Comparison of ENCODE assay signal across 9 mouse cellular contexts in the genomic region with DNA sequence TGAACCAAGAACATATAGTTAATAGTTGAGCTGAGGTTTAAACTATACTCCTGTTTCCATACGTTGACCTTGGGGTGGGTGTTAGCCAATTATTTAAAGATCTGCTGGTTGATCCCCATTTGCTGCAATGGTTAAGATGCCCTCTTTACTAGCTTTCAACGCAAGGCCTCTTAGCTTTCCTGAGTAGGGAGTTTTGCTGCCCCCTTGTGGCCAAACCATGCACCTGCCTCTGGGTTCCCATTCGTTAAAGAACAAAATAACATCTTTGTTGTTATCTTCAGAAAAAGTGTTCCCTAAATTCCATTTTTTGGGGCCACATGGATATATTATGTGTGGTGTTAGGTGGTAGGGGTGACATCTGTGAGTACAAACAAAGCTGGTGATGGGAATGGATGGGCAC. TPM values are rescaled to one million over a fixed set of nuclear protein-coding genes. Genes with fewer than 3 reads are reported as not detected.
A peak's percentile ranks its signal among the peaks of the same experiment; 100 is the strongest.
DNase-seq lines count a peak whose midpoint lies in the region; ATAC-seq lines count a peak whose summit lies in the region.
"Had no signal": no experiment of that assay in that cellular context is flagged by ENCODE, and none has a peak within 500 bp of the region (broad histone marks: within the 10 kb centered on the region; RNA-seq: fewer than 3 reads in every experiment).

No protein-coding gene starts in this region.

- ATAC-seq in forebrain, embryonic 14.5 days = no peak
- no peak for ATAC-seq in forebrain, embryonic 15.5 days (replicated peaks)

- no peaks in the 10 kb centered on the region for H3K4me1 ChIP-seq in forebrain, embryonic 14.5 days (ENCODE audit: control insufficient read depth, insufficient read depth, low read length)
- no peaks in the 10 kb centered on the region for H3K4me1 ChIP-seq in forebrain, embryonic 15.5 days
- H3K4me1 ChIP-seq: limb, embryonic 15.5 days had no signal

- H3K27ac ChIP-seq in forebrain, embryonic 14.5 days (ENCODE audit: low read depth, low read length) = no peak overlapping the region
- no peak overlapping the region for H3K27ac ChIP-seq in forebrain, embryonic 15.5 days (replicated peaks)
- H3K27ac ChIP-seq: limb, embryonic 15.5 days had no signal

- no peaks in the 10 kb centered on the region for H3K36me3 ChIP-seq in forebrain, embryonic 14.5 days (ENCODE audit: control insufficient read depth, insufficient read depth, low read length)
- H3K36me3 ChIP-seq in forebrain, embryonic 15.5 days = no peaks in the 10 kb centered on the region
- H3K36me3 ChIP-seq: limb, embryonic 15.5 days had no signal

- WGBS in forebrain, embryonic 14.5 days = 11% methylated on average over 3 of the region's 3 CpGs
- 15% methylated on average over 3 of the region's 3 CpGs for WGBS in forebrain, embryonic 15.5 days

- H3K27me3 ChIP-seq in forebrain, embryonic 14.5 days (replicated peaks; ENCODE audit: control insufficient read depth, insufficient read depth, low read length) = no peaks in the 10 kb centered on the region
- no peaks in the 10 kb centered on the region for H3K27me3 ChIP-seq in forebrain, embryonic 15.5 days
- H3K27me3 ChIP-seq: limb, embryonic 15.5 days had no signal

- H3K4me2 ChIP-seq in forebrain, embryonic 14.5 days (ENCODE audit: low read length) = no peak overlapping the region
- H3K4me2 ChIP-seq in forebrain, embryonic 15.5 days (replicated peaks) = no peak overlapping the region
- H3K4me2 ChIP-seq: limb, embryonic 15.5 days had no signal

- no peak overlapping the region for H3K4me3 ChIP-seq in forebrain, embryonic 14.5 days (ENCODE audit: low read depth, low read length)
- H3K4me3 ChIP-seq in forebrain, embryonic 15.5 days = no peak overlapping the region
- H3K4me3 ChIP-seq: limb, embryonic 15.5 days had no signal

- H3K9me3 ChIP-seq in forebrain, embryonic 14.5 days (replicated peaks; ENCODE audit: control insufficient read depth, low read length) = no peaks in the 10 kb centered on the region
- no peaks in the 10 kb centered on the region for H3K9me3 ChIP-seq in forebrain, embryonic 15.5 days
- H3K9me3 ChIP-seq: limb, embryonic 15.5 days had no signal

- H3K9ac ChIP-seq in forebrain, embryonic 14.5 days (ENCODE audit: low read length) = no peak overlapping the region
- no peak overlapping the region for H3K9ac ChIP-seq in forebrain, embryonic 15.5 days (replicated peaks)
- H3K9ac ChIP-seq: limb, embryonic 15.5 days had no signal

- peak; percentile 68 for DNase-seq in forebrain, embryonic 14.5 days (ENCODE audit: low spot score)
- DNase-seq in MEL-GATA-1-ER (ENCODE audit: extremely low read depth, low read depth) = peak; percentile 22
- DNase-seq in cerebellum, adult 11-12 months = peak; percentile 32
- DNase-seq in frontal cortex, postnatal 36 days (ENCODE audit: low spot score in 2 of 2) = peak; percentile 28 to 66
- DNase-seq in layer of hippocampus, adult 9-10 months (ENCODE audit: low spot score) = peak; percentile 51
- peak; percentile 40 for DNase-seq in lung, postnatal 25 days (ENCODE audit: low spot score)
- peak; percentile 47 to 76 for DNase-seq in spleen, postnatal 10 days (ENCODE audit: low spot score in 2 of 2)

RNA-seq across cellular contexts. Expression of gene Sowahd, which starts 26.0 kb away (rescaled TPM):
- polyA plus RNA-seq in forebrain, embryonic 14.5 days (2014; fragmentation: Nextera tagmentation; extraction: Ambion mirVana) = not detected in 2 replicates
- polyA plus RNA-seq in forebrain, embryonic 15.5 days (2015; fragmentation: Nextera tagmentation; extraction: Ambion mirVana) = not detected in 2 replicates
- polyA plus RNA-seq: limb, embryonic 15.5 days had no signal

RNA-seq across cellular contexts. Expression of gene Sept6, which starts 31.1 kb away (rescaled TPM):
- polyA plus RNA-seq in forebrain, embryonic 14.5 days (2014; fragmentation: Nextera tagmentation; extraction: Ambion mirVana) = 49.3 and 60.5 TPM in 2 replicates
- 51.8 and 53.0 TPM in 2 replicates for polyA plus RNA-seq in forebrain, embryonic 15.5 days (2015; fragmentation: Nextera tagmentation; extraction: Ambion mirVana)
